Mouse (Mus musculus) cerebellum, adult 2 months (tissue): ENCODE measurements around the gene Oprl1. TPM values are rescaled to one million over a fixed set of nuclear protein-coding genes. Genes with fewer than 3 reads are reported as not detected.

ENCODE experiments used
- DNase-seq, 2 experiments: peaks; one replicate each; pipeline ENCODE4 v3.0.0; 2021
- H3K27ac ChIP-seq: fragments of 200-500 bp; 2 replicates; pipeline ENCODE4 v1.5.1; 2012; ENCODE audit warnings: low read length, control low read depth, inconsistent platforms; ENCODE audit not compliant: insufficient read depth
- H3K27me3 ChIP-seq: fragments of 200-500 bp; 2 replicates; pipeline ENCODE4 v1.6.1; 2012; ENCODE audit warnings: inconsistent platforms, mild to moderate bottlenecking, low read length, moderate library complexity; ENCODE audit not compliant: control insufficient read depth, insufficient read depth
- H3K4me1 ChIP-seq: fragments of 200-500 bp; 2 replicates; pipeline ENCODE4 v1.6.1; 2011; ENCODE audit warnings: low read length; ENCODE audit not compliant: control insufficient read depth, insufficient read depth
- H3K4me3 ChIP-seq: fragments of 200-500 bp; replicated peaks from 2 replicates; pipeline ENCODE3; 2011; ENCODE audit warnings: mild to moderate bottlenecking, low read depth, low read length, control low read depth; ENCODE audit not compliant: insufficient read depth
- CTCF ChIP-seq: fragments of 200-500 bp; IDR thresholded peaks from 2 replicates; pipeline ENCODE4 v1.5.1; 2011; ENCODE audit warnings: low read depth, mild to moderate bottlenecking, control low read depth, low read length, moderate library complexity, borderline replicate concordance; ENCODE audit not compliant: insufficient read depth
- POLR2A ChIP-seq: fragments of 200-500 bp; IDR thresholded peaks from 2 replicates; pipeline ENCODE4 v1.6.1; 2011; ENCODE audit warnings: low read length, control low read depth, borderline replicate concordance; ENCODE audit not compliant: insufficient read depth
- WGBS: fragments of 180-500 bp; shearing (Covaris S2); methylation state at CpG from one replicate; pipeline ENCODE4 v1.1.7; 2018; 5-methylcytosine and 5-hydroxymethylcytosine counted together
- polyA plus RNA-seq: library from polyadenylated mRNA; depleted of rRNA; stranded (reverse); fragments of >200 nt; gene quantifications from 2 replicates; pipeline ENCODE4 v1.2.3, GENCODE M21; 2012

The Oprl1 gene
- polyA plus RNA-seq, 1 experiment, result 35.1 TPM

- DNase-seq, result peak in 1 of 2 experiments; percentile 38
- no peak overlapping the region for H3K27ac ChIP-seq
- H3K4me3 ChIP-seq, result no peak overlapping the region
- WGBS, result 39% methylated on average over 3 of the region's 3 CpGs
- H3K4me1 ChIP-seq, result peaks cover 46% of the 10 kb centered on the region
- no peak for TF ChIP-seq CTCF
- TF ChIP-seq POLR2A, result no peak
- no peaks in the 10 kb centered on the region for H3K27me3 ChIP-seq
Measured at GRCm38 (mm10) chr2:181716991-181717390, 2.2 kb downstream of the Oprl1 start.

GRCm38 (mm10) chr2:181720061-181720460 lies 5.2 kb downstream of the Oprl1 start:
- no peaks in the 10 kb centered on the region for H3K27me3 ChIP-seq
- H3K4me3 ChIP-seq, result no peak overlapping the region
- 5% methylated on average over 3 of the region's 3 CpGs for WGBS
- H3K27ac ChIP-seq, result peak overlapping the region; percentile 55
- TF ChIP-seq CTCF, result peak; percentile 40; the same call in 1 of the 2 replicates
- TF ChIP-seq POLR2A, result no peak
- peak; percentile 54 to 65 for DNase-seq
- peaks cover 35% of the 10 kb centered on the region for H3K4me1 ChIP-seq

GRCm38 (mm10) chr2:181721200-181721599 lies 6.4 kb downstream of the Oprl1 start:
- peaks cover 29% of the 10 kb centered on the region for H3K4me1 ChIP-seq
- no peak for TF ChIP-seq CTCF
- no peak for TF ChIP-seq POLR2A
- peak; percentile 66 to 84 for DNase-seq
- H3K27ac ChIP-seq, result peak overlapping the region; percentile 55; the same call in 1 of the 2 replicates
- H3K4me3 ChIP-seq, result no peak overlapping the region
- H3K27me3 ChIP-seq, result no peaks in the 10 kb centered on the region

GRCm38 (mm10) chr2:181722213-181722612 lies 7.4 kb downstream of the Oprl1 start:
- no peak overlapping the region for H3K27ac ChIP-seq
- WGBS, result 43% methylated on average over 3 of the region's 3 CpGs
- TF ChIP-seq POLR2A (no peak), CTCF (peak; percentile 72)
- no peak for DNase-seq
- no peaks in the 10 kb centered on the region for H3K27me3 ChIP-seq
- no peak overlapping the region for H3K4me3 ChIP-seq
- H3K4me1 ChIP-seq, result peaks cover 29% of the 10 kb centered on the region

GRCm38 (mm10) chr2:181727659-181728262 lies 12.9 kb downstream of the Oprl1 start:
- Histone ChIP-seq H3K4me1 (no peaks in the 10 kb centered on the region; the same call in 1 of the 2 replicates), H3K27ac (no peak overlapping the region), H3K27me3 (no peaks in the 10 kb centered on the region), H3K4me3 (no peak overlapping the region)
- no peak for DNase-seq
- TF ChIP-seq POLR2A (no peak), CTCF (no peak)
- 54% methylated on average over 9 of the region's 9 CpGs for WGBS

GRCm38 (mm10) chr2:181730051-181730450 lies 15.2 kb downstream of the Oprl1 start:
- Histone ChIP-seq H3K4me1 (no peaks in the 10 kb centered on the region), H3K4me3 (no peak overlapping the region), H3K27me3 (no peaks in the 10 kb centered on the region), H3K27ac (no peak overlapping the region)
- no peak for DNase-seq
- WGBS, result 60% methylated on average over 3 of the region's 3 CpGs
- TF ChIP-seq POLR2A (no peak), CTCF (no peak)

GRCm38 (mm10) chr2:181752626-181753025 lies 37.8 kb downstream of the Oprl1 start:
- peaks cover 5% of the 10 kb centered on the region; the same call in 1 of the 2 replicates for H3K4me1 ChIP-seq
- TF ChIP-seq CTCF (no peak), POLR2A (no peak)
- DNase-seq, result peak; percentile 66 to 71
- H3K27ac ChIP-seq, result no peak overlapping the region
- 17% methylated on average over 1 of the region's 1 CpGs for WGBS
- no peaks in the 10 kb centered on the region for H3K27me3 ChIP-seq
- H3K4me3 ChIP-seq, result no peak overlapping the region

- H3K4me1 ChIP-seq, result peaks cover 16% of the 10 kb centered on the region; the same call in 1 of the 2 replicates
- TF ChIP-seq POLR2A (no peak), CTCF (no peak)
- DNase-seq, result no peak
- 22% methylated on average over 2 of the region's 2 CpGs for WGBS
- H3K27ac ChIP-seq, result no peak overlapping the region
- H3K4me3 ChIP-seq, result no peak overlapping the region
- H3K27me3 ChIP-seq, result no peaks in the 10 kb centered on the region
Measured at GRCm38 (mm10) chr2:181758147-181758725, 43.4 kb downstream of the Oprl1 start.
